Mouse (Mus musculus) liver, embryonic 12.5 days (tissue): ENCODE results near the gene Krt28. TPM values are rescaled to one million over a fixed set of nuclear protein-coding genes. Genes with fewer than 3 reads are reported as not detected.

Source experiments
- ATAC-seq: fragments of 200-750 bp; cut with Nextera tagmentation; 2 replicates; pipeline ENCODE4 v1.8.0; 2017; ENCODE audit warnings: moderate number of reproducible peaks, mild to moderate bottlenecking, moderate library complexity
- H3K27ac ChIP-seq: fragments of 300-500 bp; sonication (generic); 2 replicates; pipeline ENCODE4 v1.5.1; 2016; ENCODE audit warnings: mild to moderate bottlenecking
- H3K27me3 ChIP-seq: fragments of 300-500 bp; sonication (generic); replicated peaks from 2 replicates; pipeline ENCODE4 v1.6.1; 2016; ENCODE audit warnings: mild to moderate bottlenecking, moderate library complexity
- H3K36me3 ChIP-seq: fragments of 300-500 bp; sonication (generic); 2 replicates; pipeline ENCODE4 v1.6.1; 2016; ENCODE audit warnings: mild to moderate bottlenecking, moderate library complexity
- H3K4me1 ChIP-seq: fragments of 300-500 bp; sonication (generic); 2 replicates; pipeline ENCODE4 v1.6.1; 2016
- H3K4me2 ChIP-seq: fragments of 300-500 bp; sonication (generic); 2 replicates; pipeline ENCODE4 v1.6.1; 2016; ENCODE audit warnings: mild to moderate bottlenecking, moderate library complexity
- H3K4me3 ChIP-seq: fragments of 300-500 bp; sonication (generic); 2 replicates; pipeline ENCODE4 v1.5.1; 2016; ENCODE audit warnings: mild to moderate bottlenecking, moderate library complexity
- H3K9ac ChIP-seq: fragments of 300-500 bp; sonication (generic); 2 replicates; pipeline ENCODE4 v1.6.1; 2016; ENCODE audit warnings: mild to moderate bottlenecking, moderate library complexity
- H3K9me3 ChIP-seq: fragments of 300-500 bp; sonication (generic); replicated peaks from 2 replicates; pipeline ENCODE4 v1.6.1; 2016; ENCODE audit warnings: mild to moderate bottlenecking, moderate library complexity
- WGBS: fragments of 180-500 bp; shearing (Covaris S2); methylation state at CpG from one replicate; pipeline ENCODE4 v1.1.7; 2016; ENCODE audit not compliant: insufficient replicate concordance; 5-methylcytosine and 5-hydroxymethylcytosine counted together
- polyA plus RNA-seq: library from polyadenylated mRNA; unstranded; fragments of >200 nt; fragmentation: Nextera tagmentation; extraction: Ambion mirVana; gene quantifications from 2 replicates; pipeline ENCODE4 v1.2.1, GENCODE M21; 2016

Krt28 gene
- polyA plus RNA-seq: 0.07 and 0.11 TPM in 2 replicates

DNA sequence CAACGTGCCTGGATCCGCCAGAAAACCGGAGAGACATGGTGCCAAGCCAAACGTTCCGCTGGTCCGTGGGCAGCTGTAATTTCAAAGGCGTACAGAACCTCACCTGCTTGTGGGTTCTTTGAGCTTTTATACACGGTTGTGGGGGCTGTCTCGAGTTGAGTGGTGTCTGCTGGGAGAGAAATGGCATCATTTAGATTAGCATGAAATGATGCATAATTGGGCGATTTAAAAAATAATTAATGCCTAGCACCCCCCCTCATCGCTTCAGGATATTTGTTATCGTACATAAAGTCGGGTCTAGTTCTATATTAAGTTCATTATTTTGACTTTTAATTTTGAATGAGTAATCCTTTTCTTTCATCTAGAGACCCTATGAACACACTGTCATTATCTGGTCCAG, at the start of gene Krt28:
Gene Krt28 (minus strand): TSS at position 101 of the 400 bp plus-strand sequence.
- H3K27ac ChIP-seq: no peak within 1 kb of the TSS
- no peak within 1 kb of the TSS for H3K9ac ChIP-seq
- no peaks in the 10 kb centered on the region for H3K9me3 ChIP-seq
- H3K36me3 ChIP-seq: no peaks in the 10 kb centered on the region
- no peaks in the 10 kb centered on the region for H3K27me3 ChIP-seq
- H3K4me1 ChIP-seq: no peaks in the 10 kb centered on the region
- no peak for ATAC-seq
- H3K4me2 ChIP-seq: no peak within 1 kb of the TSS
- no peak within 1 kb of the TSS for H3K4me3 ChIP-seq
- 71% methylated on average over 13 of the region's 13 CpGs for WGBS

DNA sequence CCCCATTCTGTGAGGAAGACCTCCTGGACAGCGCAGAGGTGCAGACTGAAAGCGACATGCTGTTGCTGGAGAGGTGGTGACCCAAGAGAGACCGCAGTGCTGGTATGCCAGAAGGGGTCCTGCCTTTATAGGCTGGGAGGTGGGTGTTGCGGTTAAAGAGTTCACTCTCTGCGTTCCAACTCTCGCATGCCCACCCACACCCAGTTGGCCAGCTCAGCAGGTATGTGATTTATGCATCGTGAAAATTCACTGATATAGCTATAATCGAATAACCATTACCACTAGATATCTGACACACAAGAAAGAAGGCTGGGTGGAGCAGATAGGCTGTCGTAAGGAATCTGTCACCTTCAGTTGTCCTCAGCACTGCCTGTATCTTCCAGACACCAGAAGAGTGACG, 47.5 kb upstream of the Krt28 start, which contains the start of gene Krt12:
Gene Krt12 (minus strand): TSS at position 101 of the 400 bp plus-strand sequence.
- Histone ChIP-seq H3K36me3 (no peaks in the 10 kb centered on the region), H3K27ac (no peak within 1 kb of the TSS), H3K9ac (no peak within 1 kb of the TSS), H3K4me2 (no peak within 1 kb of the TSS), H3K4me1 (no peaks in the 10 kb centered on the region), H3K9me3 (no peaks in the 10 kb centered on the region), H3K27me3 (no peaks in the 10 kb centered on the region), H3K4me3 (no peak within 1 kb of the TSS)
- no peak for ATAC-seq
- WGBS: 63% methylated on average over 10 of the region's 10 CpGs

DNA sequence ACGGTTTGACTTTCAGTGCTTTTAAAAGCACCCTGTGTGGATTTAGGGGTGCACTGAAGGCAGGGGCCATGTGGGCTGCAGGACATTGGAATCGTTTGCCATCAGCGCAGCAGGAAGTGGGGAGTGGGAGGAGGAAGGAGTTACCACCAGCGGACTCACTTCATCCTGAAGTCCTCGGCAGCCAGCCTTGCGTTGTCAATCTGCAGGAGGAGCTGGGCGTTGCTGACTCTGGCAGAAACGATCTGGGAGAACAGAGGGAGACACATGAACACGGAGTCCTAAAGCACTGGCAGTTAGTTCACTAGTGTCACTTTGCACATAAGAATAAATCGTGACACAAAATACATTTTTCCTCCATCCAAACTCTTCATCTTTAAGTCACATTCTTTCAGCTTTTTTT, 45.9 kb upstream of the Krt28 start:
- no peaks in the 10 kb centered on the region for H3K36me3 ChIP-seq
- H3K9me3 ChIP-seq: no peaks in the 10 kb centered on the region
- H3K4me1 ChIP-seq: no peaks in the 10 kb centered on the region
- no peak overlapping the region for H3K9ac ChIP-seq
- H3K4me2 ChIP-seq: no peak overlapping the region
- WGBS: 25% methylated on average over 10 of the region's 10 CpGs
- no peak for ATAC-seq
- no peaks in the 10 kb centered on the region for H3K27me3 ChIP-seq
- no peak overlapping the region for H3K27ac ChIP-seq
- H3K4me3 ChIP-seq: no peak overlapping the region

DNA sequence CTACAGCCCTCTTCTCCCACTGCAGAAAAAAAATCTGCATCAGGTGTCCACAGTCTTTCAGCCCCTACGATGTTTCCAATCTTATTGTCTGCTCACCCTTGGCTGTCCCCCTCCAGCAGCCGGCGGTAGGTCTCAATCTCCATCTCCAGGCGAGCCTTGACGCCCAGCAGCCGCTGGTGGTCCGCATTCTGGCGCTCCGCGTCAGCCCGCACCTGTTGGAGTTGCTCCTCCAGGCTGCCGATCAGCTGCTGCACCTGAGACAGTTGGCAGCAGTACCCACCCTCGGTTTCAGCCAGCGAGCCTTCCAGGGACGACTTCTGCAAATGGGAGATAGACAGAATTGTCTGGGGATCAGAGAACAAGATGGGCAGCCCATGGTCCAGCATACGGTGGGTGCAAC, 43.1 kb upstream of the Krt28 start:
- no peaks in the 10 kb centered on the region for H3K4me1 ChIP-seq
- H3K9ac ChIP-seq: no peak overlapping the region
- ATAC-seq: no peak
- H3K9me3 ChIP-seq: no peaks in the 10 kb centered on the region
- WGBS: 64% methylated on average over 16 of the region's 16 CpGs
- H3K4me2 ChIP-seq: no peak overlapping the region
- no peaks in the 10 kb centered on the region for H3K27me3 ChIP-seq
- no peak overlapping the region for H3K27ac ChIP-seq
- no peaks in the 10 kb centered on the region for H3K36me3 ChIP-seq
- H3K4me3 ChIP-seq: no peak overlapping the region

DNA sequence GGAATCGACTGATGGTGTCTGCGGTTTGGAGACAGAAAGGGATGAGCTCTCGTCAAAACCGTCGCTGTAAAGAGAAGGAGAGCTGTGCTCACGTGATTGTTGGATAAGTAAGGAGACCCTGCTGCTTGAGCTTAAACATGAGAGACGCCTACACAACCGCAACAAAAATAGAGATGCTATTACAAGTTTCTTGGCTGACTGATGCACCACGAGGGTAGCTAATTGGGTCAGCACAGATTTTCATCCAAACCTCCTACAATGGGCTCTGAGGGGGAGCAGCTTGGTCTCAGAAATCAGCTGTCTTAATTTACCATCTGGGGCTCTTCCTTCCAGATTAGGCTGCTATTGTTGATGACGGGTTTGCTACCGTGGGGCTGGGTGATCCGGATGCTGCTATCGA, 42.2 kb upstream of the Krt28 start:
- ATAC-seq: no peak
- Histone ChIP-seq H3K4me1 (no peaks in the 10 kb centered on the region), H3K9me3 (no peaks in the 10 kb centered on the region), H3K9ac (no peak overlapping the region), H3K4me2 (no peak overlapping the region), H3K27ac (no peak overlapping the region), H3K27me3 (no peaks in the 10 kb centered on the region), H3K4me3 (no peak overlapping the region), H3K36me3 (no peaks in the 10 kb centered on the region)
- WGBS: 72% methylated on average over 13 of the region's 13 CpGs

DNA sequence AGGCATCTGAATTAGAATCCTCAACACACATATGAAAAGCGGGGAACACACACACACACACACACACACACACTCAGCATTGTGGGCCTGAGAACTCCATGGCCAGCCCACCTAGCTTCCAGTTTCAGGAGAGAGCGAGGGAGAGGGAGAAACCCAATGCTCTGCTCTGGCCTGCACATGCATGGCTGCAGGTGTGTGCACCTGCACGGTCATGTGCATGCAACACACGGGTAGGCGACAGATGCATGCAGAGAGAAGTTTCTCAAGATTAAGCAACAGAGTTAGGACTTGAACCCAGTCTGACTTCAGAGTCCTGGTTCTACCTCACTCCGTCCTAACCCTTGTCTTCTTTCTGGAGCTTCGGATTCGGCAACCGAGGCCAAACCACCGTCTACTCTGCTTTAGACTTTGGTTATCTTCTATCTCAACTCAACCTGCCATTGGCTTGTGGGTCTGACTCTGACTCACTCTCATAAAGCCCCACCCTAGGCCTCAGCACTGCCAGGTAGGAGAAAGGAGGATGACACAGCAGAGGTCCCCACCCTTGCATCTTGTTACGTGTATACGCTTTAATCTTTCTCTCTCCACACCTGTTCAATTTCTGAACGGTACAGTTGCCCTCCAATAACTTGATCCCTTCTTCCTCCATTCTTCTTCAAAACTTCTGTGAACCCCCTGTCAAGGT, 39.9 kb upstream of the Krt28 start:
- Histone ChIP-seq H3K4me1 (no peaks in the 10 kb centered on the region), H3K4me2 (no peak overlapping the region), H3K36me3 (no peaks in the 10 kb centered on the region), H3K27ac (no peak overlapping the region), H3K27me3 (no peaks in the 10 kb centered on the region), H3K9ac (no peak overlapping the region), H3K4me3 (no peak overlapping the region), H3K9me3 (no peaks in the 10 kb centered on the region)
- ATAC-seq: no peak
- WGBS: 74% methylated on average over 13 of the region's 13 CpGs

DNA sequence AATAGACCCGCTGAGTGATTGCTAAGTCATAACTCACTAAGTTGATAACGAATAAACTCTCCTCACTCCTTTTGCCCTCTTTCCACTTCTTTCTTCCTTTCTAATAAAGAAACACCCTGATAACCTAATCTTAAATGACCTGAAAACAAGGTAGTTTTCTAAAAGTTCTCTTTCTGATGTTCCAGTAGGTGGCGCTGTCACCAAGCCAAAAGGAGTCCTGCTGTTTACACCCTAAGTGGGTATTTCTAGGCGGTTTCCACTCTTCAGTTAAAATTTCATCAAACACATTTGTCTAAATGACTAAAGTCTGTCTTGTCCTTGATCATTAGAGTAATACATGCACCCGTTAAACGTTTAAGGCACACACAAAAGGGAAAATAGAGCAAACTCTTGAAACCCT, 38.5 kb upstream of the Krt28 start:
- H3K36me3 ChIP-seq: no peaks in the 10 kb centered on the region
- H3K4me2 ChIP-seq: no peak overlapping the region
- H3K27me3 ChIP-seq: no peaks in the 10 kb centered on the region
- H3K9me3 ChIP-seq: no peaks in the 10 kb centered on the region
- WGBS: 13% methylated on average over 6 of the region's 6 CpGs
- ATAC-seq: no peak
- H3K4me1 ChIP-seq: no peaks in the 10 kb centered on the region
- H3K27ac ChIP-seq: no peak overlapping the region
- H3K4me3 ChIP-seq: no peak overlapping the region
- no peak overlapping the region for H3K9ac ChIP-seq

DNA sequence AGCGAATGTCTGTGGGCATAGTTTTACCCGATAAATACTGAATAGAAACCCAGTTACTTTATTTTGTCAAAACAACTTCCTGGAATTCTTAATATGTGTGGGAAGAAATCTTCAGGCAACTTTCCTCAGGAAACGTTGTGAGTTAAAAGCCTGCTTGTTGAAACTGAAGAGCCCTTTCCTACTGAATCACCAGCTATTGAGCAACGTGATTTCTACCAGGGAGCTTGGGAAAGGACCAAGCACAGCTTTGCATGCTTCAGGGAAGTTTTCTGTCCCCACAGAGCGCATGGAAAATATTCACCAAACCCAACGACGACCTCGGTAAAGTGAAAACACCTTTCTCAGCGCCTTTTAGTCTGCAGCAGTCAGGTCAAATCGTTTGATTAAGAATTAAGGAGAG, 31.5 kb upstream of the Krt28 start:
- no peaks in the 10 kb centered on the region for H3K4me1 ChIP-seq
- no peaks in the 10 kb centered on the region for H3K9me3 ChIP-seq
- no peak overlapping the region for H3K9ac ChIP-seq
- H3K27me3 ChIP-seq: no peaks in the 10 kb centered on the region
- H3K4me2 ChIP-seq: no peak overlapping the region
- no peaks in the 10 kb centered on the region for H3K36me3 ChIP-seq
- 63% methylated on average over 10 of the region's 10 CpGs for WGBS
- H3K27ac ChIP-seq: no peak overlapping the region
- no peak for ATAC-seq
- H3K4me3 ChIP-seq: no peak overlapping the region

DNA sequence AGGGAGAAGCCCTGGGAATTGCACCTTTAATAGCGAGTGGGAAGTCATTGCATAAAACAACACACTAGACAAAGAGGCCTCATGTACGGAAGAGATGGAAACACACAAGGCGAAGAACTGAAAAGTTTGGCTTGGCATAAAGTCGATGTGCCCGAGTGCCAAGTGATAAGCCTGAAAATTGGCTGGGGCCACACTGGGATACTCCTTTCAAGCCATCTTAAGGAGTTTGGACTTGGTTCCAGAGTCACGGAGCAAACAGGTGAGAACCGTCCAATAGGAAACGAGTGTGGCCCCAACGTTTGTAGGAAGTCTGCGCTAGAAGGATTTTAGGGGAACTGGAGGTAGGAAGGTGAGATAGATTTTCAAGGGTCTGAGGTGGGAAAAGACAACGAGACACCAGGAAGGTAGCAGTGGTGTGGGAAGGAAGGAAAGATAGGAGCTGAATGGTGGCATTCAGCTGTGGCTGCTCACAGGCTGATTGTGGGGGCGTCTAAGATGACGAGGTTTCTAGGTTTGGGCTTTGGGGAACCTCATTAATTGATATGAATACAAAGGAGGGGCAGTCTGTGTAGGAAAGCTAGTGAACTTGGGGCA, 25.4 kb upstream of the Krt28 start:
- H3K27ac ChIP-seq: no peak overlapping the region
- no peaks in the 10 kb centered on the region for H3K9me3 ChIP-seq
- H3K36me3 ChIP-seq: no peaks in the 10 kb centered on the region
- H3K4me3 ChIP-seq: no peak overlapping the region
- no peaks in the 10 kb centered on the region for H3K4me1 ChIP-seq
- WGBS: 66% methylated on average over 13 of the region's 13 CpGs
- no peak for ATAC-seq
- H3K9ac ChIP-seq: no peak overlapping the region
- peaks cover 12% of the 10 kb centered on the region; the same call in 1 of the 2 replicates for H3K27me3 ChIP-seq
- no peak overlapping the region for H3K4me2 ChIP-seq

DNA sequence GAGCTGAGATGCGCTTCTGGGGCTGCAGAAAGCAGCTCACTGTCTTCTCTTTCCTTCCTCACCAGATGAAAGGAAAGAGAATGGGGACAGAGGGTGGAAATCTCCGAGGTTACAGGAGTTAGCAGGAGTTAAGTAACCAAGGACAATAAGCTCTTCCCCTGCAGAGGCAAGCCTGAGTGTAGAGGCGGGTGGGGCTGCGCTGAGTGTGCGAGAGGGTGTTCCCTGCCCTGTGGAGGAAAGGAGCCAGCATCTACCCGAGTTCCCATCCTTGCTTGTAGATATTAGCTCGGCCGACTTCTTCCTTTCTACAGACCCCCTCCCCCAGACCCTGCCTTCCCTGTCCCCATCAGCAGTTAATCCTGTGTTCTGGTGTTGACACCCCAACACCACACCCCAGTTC, 24.1 kb upstream of the Krt28 start:
- Histone ChIP-seq H3K27me3 (peaks cover 12% of the 10 kb centered on the region; the same call in 1 of the 2 replicates), H3K4me2 (no peak overlapping the region), H3K9ac (no peak overlapping the region), H3K4me3 (no peak overlapping the region), H3K27ac (no peak overlapping the region), H3K4me1 (no peaks in the 10 kb centered on the region), H3K9me3 (no peaks in the 10 kb centered on the region), H3K36me3 (no peaks in the 10 kb centered on the region)
- WGBS: 40% methylated on average over 8 of the region's 8 CpGs
- ATAC-seq: no peak

DNA sequence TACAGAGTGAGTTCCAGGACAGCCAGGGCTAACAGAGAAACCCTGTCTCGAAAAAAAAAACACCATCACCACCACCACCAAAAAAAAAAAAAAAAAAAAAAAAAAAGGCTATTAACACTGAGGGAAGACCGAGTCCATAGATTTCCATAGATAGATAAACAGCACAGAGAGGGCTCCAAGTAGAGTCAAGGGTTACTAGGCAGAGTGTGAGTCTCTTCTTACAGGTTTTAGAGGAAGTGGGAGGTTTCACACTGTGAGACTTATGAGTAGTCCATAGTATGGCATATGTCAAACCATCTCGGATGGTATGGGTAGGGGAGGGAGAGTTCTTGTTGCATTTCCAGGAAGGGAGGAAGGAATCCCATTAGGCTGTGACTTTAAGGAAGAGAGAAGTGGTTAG, 23.4 kb upstream of the Krt28 start:
- Histone ChIP-seq H3K4me3 (no peak overlapping the region), H3K27ac (no peak overlapping the region), H3K9ac (no peak overlapping the region), H3K36me3 (no peaks in the 10 kb centered on the region), H3K4me2 (no peak overlapping the region), H3K4me1 (no peaks in the 10 kb centered on the region), H3K9me3 (no peaks in the 10 kb centered on the region), H3K27me3 (peaks cover 12% of the 10 kb centered on the region; the same call in 1 of the 2 replicates)
- ATAC-seq: no peak
- 46% methylated on average over 3 of the region's 3 CpGs for WGBS

DNA sequence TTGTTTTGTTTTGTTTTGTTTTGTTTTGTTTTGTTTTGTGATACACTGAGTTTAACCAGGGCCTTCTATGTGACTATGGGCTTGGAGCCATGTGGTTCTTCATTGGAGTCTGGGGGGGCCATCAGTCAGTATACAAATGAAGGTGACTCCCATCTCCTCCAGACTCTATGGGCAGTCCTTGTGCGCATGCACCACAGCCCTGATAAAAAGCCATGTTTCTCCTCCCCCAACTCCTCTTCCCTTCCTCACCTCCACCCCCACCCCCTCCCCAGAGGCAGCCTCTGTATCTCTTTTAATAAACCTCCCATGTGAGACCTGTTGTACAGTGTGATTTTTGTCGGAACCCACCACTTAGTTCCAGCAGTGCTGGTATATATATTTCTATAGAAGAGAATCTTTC, 22.0 kb upstream of the Krt28 start:
- Histone ChIP-seq H3K27me3 (peaks cover 12% of the 10 kb centered on the region; the same call in 1 of the 2 replicates), H3K27ac (no peak overlapping the region), H3K9me3 (no peaks in the 10 kb centered on the region), H3K36me3 (no peaks in the 10 kb centered on the region), H3K4me1 (no peaks in the 10 kb centered on the region), H3K4me2 (no peak overlapping the region), H3K9ac (no peak overlapping the region), H3K4me3 (no peak overlapping the region)
- no peak for ATAC-seq
- WGBS: 64% methylated on average over 2 of the region's 2 CpGs
